Mouse (Mus musculus): ENCODE measurements around the gene Egr2. TPM values are rescaled to one million over a fixed set of nuclear protein-coding genes. Genes with fewer than 3 reads are reported as not detected.

The Egr2 gene
- polyA plus RNA-seq, 2 experiments, result 0.01 to 0.10 TPM

DNA sequence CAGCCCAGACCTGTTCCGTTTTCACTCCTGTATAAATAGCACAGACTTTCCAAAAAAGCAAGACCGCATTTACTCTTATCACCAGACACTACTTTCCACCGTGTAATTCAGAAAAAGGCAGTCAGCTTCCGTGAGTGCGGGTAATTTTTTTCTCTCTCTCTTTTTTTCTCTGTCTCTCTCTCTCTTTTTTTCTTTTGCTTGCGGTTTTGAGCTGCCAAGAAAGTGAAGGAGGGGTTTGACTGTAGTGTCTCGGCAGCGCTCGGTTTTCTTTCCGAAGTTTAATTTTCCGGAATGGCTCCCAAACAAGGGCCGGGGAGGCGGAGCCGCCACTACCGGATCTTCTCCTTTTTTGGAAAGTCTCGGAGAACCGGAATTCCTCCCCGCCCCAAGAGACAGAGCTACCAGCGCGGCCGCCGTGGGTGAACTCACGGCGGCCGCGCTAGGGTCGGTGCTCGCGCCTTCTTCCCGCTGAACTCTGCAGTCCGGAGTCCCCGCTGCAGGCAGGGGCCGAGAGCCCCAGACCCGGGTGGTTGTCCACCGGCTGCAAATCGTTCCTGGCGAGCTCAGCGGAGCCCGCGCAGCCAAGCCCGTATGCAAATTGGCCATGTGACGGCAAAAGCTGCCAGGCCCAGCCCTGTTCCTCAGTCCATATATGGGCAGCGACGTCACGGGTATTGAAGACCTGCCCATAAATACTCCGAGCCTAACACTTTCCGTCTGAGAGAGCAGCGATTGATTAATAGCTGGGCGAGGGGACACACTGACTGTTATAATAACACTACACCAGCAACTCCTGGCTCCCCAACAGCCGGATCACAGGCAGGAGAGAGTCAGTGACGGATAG, 2.1 kb downstream of the Egr2 start:
- no peak overlapping the region for H3K27ac ChIP-seq
- TF ChIP-seq EP300 (IDR thresholded peaks at IDR 0.05; ENCODE audit: low read depth) (no peak), CTCF (IDR thresholded peaks at IDR 0.05; ENCODE audit: low read depth) (no peak)
- H3K36me3 ChIP-seq (replicated peaks; ENCODE audit: control insufficient read depth, insufficient read depth, low read depth), result no peaks in the 10 kb centered on the region
- peak overlapping the region; percentile 76 for H3K4me2 ChIP-seq (ENCODE audit: low read depth)
- under 1% methylated on average over 51 of the region's 51 CpGs for WGBS (ENCODE audit: insufficient replicate concordance)
- no peaks in the 10 kb centered on the region for H3K4me1 ChIP-seq (replicated peaks; ENCODE audit: control insufficient read depth in 2 of 2, insufficient read depth in 2 of 2, low read length in 1 of 2)
- DNase-seq (ENCODE audit: low read depth in 3 of 3, low spot score in 3 of 3) (peak; percentile 66 to 77 (median 66)), ATAC-seq (ENCODE audit: insufficient read depth) (peak; percentile 88)
- H3K9ac ChIP-seq (replicated peaks), result no peak overlapping the region
- peak overlapping the region; percentile 64 to 69 for H3K4me3 ChIP-seq (ENCODE audit: insufficient read depth in 1 of 2, low read depth in 2 of 2, low read length in 2 of 2)
- H3K27me3 ChIP-seq (ENCODE audit: control insufficient read depth, insufficient read depth, low read length), result peaks cover 81% of the 10 kb centered on the region
- H3K9me3 ChIP-seq (ENCODE audit: control insufficient read depth, low read length), result no peaks in the 10 kb centered on the region

DNA sequence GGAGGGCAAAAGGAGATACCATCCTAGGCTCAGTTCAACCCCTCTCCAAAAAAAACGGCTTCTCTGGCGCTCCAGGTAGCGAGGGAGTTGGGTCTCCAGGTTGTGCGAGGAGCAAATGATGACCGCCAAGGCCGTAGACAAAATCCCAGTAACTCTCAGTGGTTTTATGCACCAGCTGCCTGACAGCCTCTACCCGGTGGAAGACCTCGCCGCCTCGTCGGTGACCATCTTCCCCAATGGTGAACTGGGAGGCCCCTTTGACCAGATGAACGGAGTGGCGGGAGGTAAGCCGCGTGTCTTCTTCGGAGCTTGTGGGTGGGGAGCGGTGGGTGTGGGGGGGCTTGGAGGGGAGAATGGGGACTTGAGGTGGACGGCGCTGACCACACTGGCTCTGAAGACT, 2.8 kb downstream of the Egr2 start:
- Histone ChIP-seq H3K27ac (no peak overlapping the region), H3K9ac (replicated peaks) (no peak overlapping the region), H3K27me3 (ENCODE audit: control insufficient read depth, insufficient read depth, low read length) (peaks cover 80% of the 10 kb centered on the region), H3K4me1 (replicated peaks; ENCODE audit: control insufficient read depth in 2 of 2, insufficient read depth in 2 of 2, low read length in 1 of 2) (no peaks in the 10 kb centered on the region), H3K36me3 (replicated peaks; ENCODE audit: control insufficient read depth, insufficient read depth, low read depth) (no peaks in the 10 kb centered on the region), H3K9me3 (ENCODE audit: control insufficient read depth, low read length) (no peaks in the 10 kb centered on the region), H3K4me3 (ENCODE audit: insufficient read depth in 1 of 2, low read depth in 2 of 2, low read length in 2 of 2) (peak overlapping the region in 1 of 2 experiments; percentile 69; a peak in 3 of 4 replicates), H3K4me2 (ENCODE audit: low read depth) (peak overlapping the region; percentile 76)
- TF ChIP-seq CTCF (IDR thresholded peaks at IDR 0.05; ENCODE audit: low read depth) (no peak), EP300 (IDR thresholded peaks at IDR 0.05; ENCODE audit: low read depth) (no peak)
- DNase-seq (ENCODE audit: low read depth in 3 of 3, low spot score in 3 of 3) (no peak), ATAC-seq (ENCODE audit: insufficient read depth) (no peak)
- 2% methylated on average over 19 of the region's 19 CpGs for WGBS (ENCODE audit: insufficient replicate concordance)

DNA sequence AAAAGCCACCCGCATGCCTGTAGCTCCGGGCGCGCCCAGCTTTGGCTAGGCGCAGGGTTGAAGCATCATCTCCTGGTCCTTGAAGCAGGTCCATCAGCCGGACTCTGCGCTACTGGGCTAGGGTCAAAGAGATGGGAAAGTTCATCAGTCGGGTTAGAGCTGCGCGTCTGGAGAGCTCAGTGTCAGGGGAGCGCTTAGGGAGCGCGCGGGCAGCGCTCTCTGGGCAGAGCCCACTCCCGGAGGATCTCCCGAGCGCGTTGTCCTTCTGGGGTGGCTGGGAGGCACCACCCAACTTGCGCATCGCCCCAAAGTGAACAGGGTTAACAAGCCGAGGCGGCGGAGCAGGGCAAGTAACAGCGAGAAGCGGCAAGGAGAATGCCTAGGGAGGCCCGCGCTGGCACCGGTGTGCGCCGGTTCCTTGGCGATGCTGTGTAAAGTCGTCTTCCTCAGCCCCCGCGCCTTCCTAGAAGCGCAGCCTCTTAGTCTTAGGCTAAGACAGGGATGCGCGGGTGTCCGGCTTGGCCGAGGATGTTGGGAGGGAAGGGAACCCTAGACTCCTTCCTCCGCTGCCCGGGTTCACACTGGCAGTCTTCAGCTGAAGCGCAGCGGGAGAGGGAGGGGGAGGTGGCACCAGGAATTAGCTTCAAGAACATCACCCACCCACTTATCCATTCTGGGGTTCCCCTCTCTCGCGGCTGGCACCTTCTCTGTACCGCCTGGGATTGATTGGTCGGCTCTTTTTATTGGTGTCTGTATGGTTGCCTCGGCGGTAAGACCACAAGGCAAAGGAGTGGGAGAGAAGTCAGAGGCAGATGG, 3.5 kb downstream of the Egr2 start:
- no peak for DNase-seq (ENCODE audit: low read depth in 3 of 3, low spot score in 3 of 3)
- ATAC-seq (ENCODE audit: insufficient read depth), result no peak
- H3K4me2 ChIP-seq (ENCODE audit: low read depth), result no peak overlapping the region
- H3K4me1 ChIP-seq (replicated peaks; ENCODE audit: control insufficient read depth in 2 of 2, insufficient read depth in 2 of 2, low read length in 1 of 2), result no peaks in the 10 kb centered on the region
- no peak overlapping the region for H3K4me3 ChIP-seq (ENCODE audit: insufficient read depth in 1 of 2, low read depth in 2 of 2, low read length in 2 of 2)
- WGBS (ENCODE audit: insufficient replicate concordance), result 2% methylated on average over 50 of the region's 50 CpGs
- no peak overlapping the region for H3K9ac ChIP-seq (replicated peaks)
- H3K36me3 ChIP-seq (replicated peaks; ENCODE audit: control insufficient read depth, insufficient read depth, low read depth), result no peaks in the 10 kb centered on the region
- no peak overlapping the region for H3K27ac ChIP-seq
- peaks cover 73% of the 10 kb centered on the region for H3K27me3 ChIP-seq (ENCODE audit: control insufficient read depth, insufficient read depth, low read length)
- TF ChIP-seq CTCF (IDR thresholded peaks at IDR 0.05; ENCODE audit: low read depth) (no peak), EP300 (IDR thresholded peaks at IDR 0.05; ENCODE audit: low read depth) (no peak)
- H3K9me3 ChIP-seq (ENCODE audit: control insufficient read depth, low read length), result no peaks in the 10 kb centered on the region

DNA sequence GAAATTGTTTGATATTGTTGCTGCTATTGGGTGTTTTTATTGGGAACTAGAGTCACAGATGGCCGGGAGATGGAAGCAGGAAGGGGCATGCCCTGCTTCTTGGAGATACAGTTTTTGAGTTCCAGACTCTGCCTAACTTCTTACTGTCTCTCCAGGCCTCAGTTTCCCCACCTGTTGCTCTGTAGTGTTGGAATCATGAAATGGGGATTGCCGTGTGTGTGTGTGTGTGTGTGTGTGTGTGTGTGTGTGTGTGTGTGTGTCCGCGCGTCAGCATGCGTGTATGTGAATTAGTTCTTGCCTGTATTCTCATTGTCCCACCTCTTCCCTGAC, 4.1 kb downstream of the Egr2 start:
- H3K9ac ChIP-seq (replicated peaks), result no peak overlapping the region
- no peak for ATAC-seq (ENCODE audit: insufficient read depth)

DNA sequence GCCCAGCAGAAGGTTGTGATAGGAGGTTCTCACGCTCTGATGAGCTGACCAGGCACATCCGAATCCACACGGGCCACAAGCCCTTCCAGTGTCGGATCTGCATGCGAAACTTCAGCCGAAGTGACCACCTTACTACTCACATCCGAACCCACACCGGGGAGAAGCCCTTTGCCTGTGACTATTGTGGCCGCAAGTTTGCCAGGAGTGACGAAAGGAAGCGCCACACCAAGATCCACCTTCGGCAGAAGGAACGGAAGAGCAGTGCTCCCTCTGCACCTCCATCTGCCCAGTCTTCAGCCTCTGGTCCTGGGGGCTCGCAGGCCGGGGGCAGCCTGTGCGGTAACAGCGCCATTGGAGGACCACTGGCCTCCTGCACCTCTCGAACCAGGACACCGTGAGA, 5.3 kb downstream of the Egr2 start:
- Histone ChIP-seq H3K9ac (replicated peaks) (no peak overlapping the region), H3K4me1 (replicated peaks; ENCODE audit: control insufficient read depth in 2 of 2, insufficient read depth in 2 of 2, low read length in 1 of 2) (no peaks in the 10 kb centered on the region), H3K4me3 (ENCODE audit: insufficient read depth in 1 of 2, low read depth in 2 of 2, low read length in 2 of 2) (no peak overlapping the region), H3K4me2 (ENCODE audit: low read depth) (no peak overlapping the region), H3K27me3 (ENCODE audit: control insufficient read depth, insufficient read depth, low read length) (peaks cover 55% of the 10 kb centered on the region), H3K27ac (no peak overlapping the region), H3K36me3 (replicated peaks; ENCODE audit: control insufficient read depth, insufficient read depth, low read depth) (no peaks in the 10 kb centered on the region), H3K9me3 (ENCODE audit: control insufficient read depth, low read length) (no peaks in the 10 kb centered on the region)
- ATAC-seq (ENCODE audit: insufficient read depth) (no peak), DNase-seq (ENCODE audit: low read depth in 3 of 3, low spot score in 3 of 3) (no peak)
- no peak for TF ChIP-seq CTCF (IDR thresholded peaks at IDR 0.05; ENCODE audit: low read depth)
- TF ChIP-seq EP300 (IDR thresholded peaks at IDR 0.05; ENCODE audit: low read depth), result no peak
- WGBS (ENCODE audit: insufficient replicate concordance), result 17% methylated on average over 19 of the region's 19 CpGs

More for the DNA sequence above, 4.1 kb downstream of the Egr2 start:
- no peak overlapping the region for H3K4me2 ChIP-seq (ENCODE audit: low read depth)
- no peaks in the 10 kb centered on the region for H3K4me1 ChIP-seq (replicated peaks; ENCODE audit: control insufficient read depth in 2 of 2, insufficient read depth in 2 of 2, low read length in 1 of 2)
- DNase-seq (ENCODE audit: low read depth in 3 of 3, low spot score in 3 of 3), result no peak
- 32% methylated on average over 6 of the region's 6 CpGs for WGBS (ENCODE audit: insufficient replicate concordance)
- H3K27me3 ChIP-seq (ENCODE audit: control insufficient read depth, insufficient read depth, low read length), result peaks cover 67% of the 10 kb centered on the region
- no peak overlapping the region for H3K4me3 ChIP-seq (ENCODE audit: insufficient read depth in 1 of 2, low read depth in 2 of 2, low read length in 2 of 2)
- no peaks in the 10 kb centered on the region for H3K9me3 ChIP-seq (ENCODE audit: control insufficient read depth, low read length)
- H3K27ac ChIP-seq, result no peak overlapping the region
- H3K36me3 ChIP-seq (replicated peaks; ENCODE audit: control insufficient read depth, insufficient read depth, low read depth), result no peaks in the 10 kb centered on the region
- TF ChIP-seq EP300 (IDR thresholded peaks at IDR 0.05; ENCODE audit: low read depth), result no peak
- TF ChIP-seq CTCF (IDR thresholded peaks at IDR 0.05; ENCODE audit: low read depth), result no peak
